Mouse (Mus musculus) lung, adult 2 months (tissue): ENCODE data around the gene Mroh2a. TPM values are rescaled to one million over a fixed set of nuclear protein-coding genes. Genes with fewer than 3 reads are reported as not detected.

Experiments used
- DNase-seq: peaks from one replicate; pipeline ENCODE4 v3.0.0; 2022
- H3K4me1 ChIP-seq: fragments of 200-500 bp; 2 replicates; pipeline ENCODE4 v1.6.1; 2011; ENCODE audit warnings: low read length; ENCODE audit not compliant: control insufficient read depth, insufficient read depth
- H3K4me3 ChIP-seq: fragments of 200-500 bp; replicated peaks from 2 replicates; pipeline ENCODE3; 2011; ENCODE audit warnings: low read depth, mild to moderate bottlenecking, control low read depth, low read length; ENCODE audit errors: extremely low read depth
- CTCF ChIP-seq: fragments of 200-500 bp; IDR thresholded peaks from 2 replicates; pipeline ENCODE4 v1.5.1; 2011; ENCODE audit warnings: mild to moderate bottlenecking, low read length, control low read depth; ENCODE audit not compliant: insufficient read depth
- POLR2A ChIP-seq: fragments of 200-500 bp; IDR thresholded peaks from 2 replicates; pipeline ENCODE4 v1.6.1; 2011; ENCODE audit warnings: low read depth, mild to moderate bottlenecking, control low read depth, low read length, borderline replicate concordance; ENCODE audit errors: extremely low read depth
- WGBS: fragments of 180-500 bp; shearing (Covaris S2); methylation state at CpG from one replicate; pipeline ENCODE4 v1.1.7; 2018; 5-methylcytosine and 5-hydroxymethylcytosine counted together
- polyA plus RNA-seq: library from polyadenylated mRNA; depleted of rRNA; stranded (reverse); fragments of >200 nt; gene quantifications from 2 replicates; pipeline ENCODE4 v1.2.3, GENCODE M21; 2012

Gene Mroh2a
- polyA plus RNA-seq, 1 experiment, result 0.20 TPM

- Histone ChIP-seq H3K4me1 (no peaks in the 10 kb centered on the region), H3K4me3 (no peak overlapping the region)
- TF ChIP-seq CTCF (no peak), POLR2A (no peak)
- DNase-seq, result no peak
- WGBS, result 66% methylated on average over 4 of the region's 4 CpGs
Observed at GRCm38 (mm10) chr1:88262255-88262654, 35.5 kb downstream of the Mroh2a start.

- 72% methylated on average over 6 of the region's 6 CpGs for WGBS
- Histone ChIP-seq H3K4me3 (no peak overlapping the region), H3K4me1 (no peaks in the 10 kb centered on the region)
- DNase-seq, result no peak
- TF ChIP-seq POLR2A (no peak), CTCF (no peak)
Observed at GRCm38 (mm10) chr1:88262961-88263360, 36.2 kb downstream of the Mroh2a start.

GRCm38 (mm10) chr1:88263778-88264177, 37.0 kb downstream of the Mroh2a start:
- Histone ChIP-seq H3K4me1 (no peaks in the 10 kb centered on the region), H3K4me3 (no peak overlapping the region)
- no peak for DNase-seq
- TF ChIP-seq POLR2A (no peak), CTCF (no peak)
- 92% methylated on average over 5 of the region's 5 CpGs for WGBS

GRCm38 (mm10) chr1:88264237-88264868, 37.6 kb downstream of the Mroh2a start:
- DNase-seq, result no peak
- TF ChIP-seq CTCF (no peak), POLR2A (no peak)
- Histone ChIP-seq H3K4me1 (no peaks in the 10 kb centered on the region), H3K4me3 (no peak overlapping the region)
- 80% methylated on average over 7 of the region's 7 CpGs for WGBS

- H3K4me1 ChIP-seq, result no peaks in the 10 kb centered on the region
- DNase-seq, result no peak
- no peak overlapping the region for H3K4me3 ChIP-seq
- TF ChIP-seq POLR2A (no peak), CTCF (no peak)
- 66% methylated on average over 4 of the region's 4 CpGs for WGBS
Observed at GRCm38 (mm10) chr1:88264869-88265240, 38.1 kb downstream of the Mroh2a start.

- 89% methylated on average over 13 of the region's 13 CpGs for WGBS
- DNase-seq, result no peak
- H3K4me3 ChIP-seq, result no peak overlapping the region
- TF ChIP-seq CTCF (no peak), POLR2A (no peak)
- no peaks in the 10 kb centered on the region for H3K4me1 ChIP-seq
Observed at GRCm38 (mm10) chr1:88266123-88266522, 39.3 kb downstream of the Mroh2a start.

GRCm38 (mm10) chr1:88267489-88267888, 40.7 kb downstream of the Mroh2a start:
- no peak for DNase-seq
- H3K4me3 ChIP-seq, result no peak overlapping the region
- H3K4me1 ChIP-seq, result no peaks in the 10 kb centered on the region
- WGBS, result 86% methylated on average over 6 of the region's 6 CpGs
- no peak for TF ChIP-seq POLR2A
- no peak for TF ChIP-seq CTCF

- DNase-seq, result no peak
- TF ChIP-seq POLR2A (no peak), CTCF (no peak)
- 76% methylated on average over 6 of the region's 6 CpGs for WGBS
- Histone ChIP-seq H3K4me1 (no peaks in the 10 kb centered on the region), H3K4me3 (no peak overlapping the region)
Observed at GRCm38 (mm10) chr1:88268070-88268469, 41.3 kb downstream of the Mroh2a start.

- WGBS, result 87% methylated on average over 12 of the region's 12 CpGs
- no peak for DNase-seq
- no peaks in the 10 kb centered on the region for H3K4me1 ChIP-seq
- TF ChIP-seq CTCF (no peak), POLR2A (no peak)
- H3K4me3 ChIP-seq, result no peak overlapping the region
Observed at GRCm38 (mm10) chr1:88269539-88270309, 42.9 kb downstream of the Mroh2a start.

GRCm38 (mm10) chr1:88272851-88273250, 46.1 kb downstream of the Mroh2a start:
- no peak overlapping the region for H3K4me3 ChIP-seq
- TF ChIP-seq POLR2A (no peak), CTCF (no peak)
- H3K4me1 ChIP-seq, result peaks cover 7% of the 10 kb centered on the region; the same call in 1 of the 2 replicates
- 62% methylated on average over 4 of the region's 4 CpGs for WGBS
- peak; percentile 3 for DNase-seq

- TF ChIP-seq CTCF (no peak), POLR2A (no peak)
- H3K4me3 ChIP-seq, result no peak overlapping the region
- WGBS, result 96% methylated on average over 3 of the region's 3 CpGs
- peaks cover 7% of the 10 kb centered on the region; the same call in 1 of the 2 replicates for H3K4me1 ChIP-seq
- no peak for DNase-seq
Observed at GRCm38 (mm10) chr1:88273326-88273725, 46.5 kb downstream of the Mroh2a start.
